Mouse (Mus musculus): Measurements from ENCODE around the gene Prokr2. TPM values are rescaled to one million over a fixed set of nuclear protein-coding genes. Genes with fewer than 3 reads are reported as not detected.

The Prokr2 gene
- total and polyA plus RNA-seq, 2 experiments from 2014 or later = 14.0 to 47.7 TPM

GRCm38 (mm10) chr2:132343846-132344245 lies 41.4 kb downstream of the Prokr2 start:
- no peak overlapping the region for H3K4me2 ChIP-seq (ENCODE audit: low read depth)
- H3K9ac ChIP-seq = no peak overlapping the region
- WGBS = 66% methylated on average over 11 of the region's 11 CpGs
- H3K27ac ChIP-seq (ENCODE audit: low read depth, low read length) = no peak overlapping the region
- H3K4me3 ChIP-seq (ENCODE audit: low read depth, low read length) = no peak overlapping the region
- no peaks in the 10 kb centered on the region for H3K27me3 ChIP-seq (ENCODE audit: insufficient read depth, low read length)
- no peaks in the 10 kb centered on the region for H3K36me3 ChIP-seq (ENCODE audit: insufficient read depth)
- no peak for TF ChIP-seq CTCF (IDR thresholded peaks at IDR 0.05; ENCODE audit: low read depth)
- ATAC-seq (no peak; the same call in 1 of the 2 replicates), DNase-seq (peak; percentile 62)
- H3K4me1 ChIP-seq (ENCODE audit: insufficient read depth) = no peaks in the 10 kb centered on the region
- no peaks in the 10 kb centered on the region for H3K9me3 ChIP-seq (ENCODE audit: low read length)

GRCm38 (mm10) chr2:132341293-132341692 lies 44.0 kb downstream of the Prokr2 start:
- no peaks in the 10 kb centered on the region for H3K36me3 ChIP-seq (ENCODE audit: insufficient read depth)
- no peak for DNase-seq
- no peak overlapping the region for H3K4me2 ChIP-seq (ENCODE audit: low read depth)
- no peak overlapping the region for H3K27ac ChIP-seq (ENCODE audit: low read depth, low read length)
- WGBS = 91% methylated on average over 3 of the region's 3 CpGs
- no peak overlapping the region for H3K9ac ChIP-seq
- H3K4me1 ChIP-seq (ENCODE audit: insufficient read depth) = no peaks in the 10 kb centered on the region
- no peak for ATAC-seq
- H3K9me3 ChIP-seq (ENCODE audit: low read length) = no peaks in the 10 kb centered on the region
- no peak overlapping the region for H3K4me3 ChIP-seq (ENCODE audit: low read depth, low read length)
- no peak for TF ChIP-seq CTCF (IDR thresholded peaks at IDR 0.05; ENCODE audit: low read depth)
- H3K27me3 ChIP-seq (ENCODE audit: insufficient read depth, low read length) = no peaks in the 10 kb centered on the region

- no peaks in the 10 kb centered on the region for H3K27me3 ChIP-seq (ENCODE audit: insufficient read depth, low read length)
- no peaks in the 10 kb centered on the region for H3K9me3 ChIP-seq (ENCODE audit: low read length)
- no peak for ATAC-seq
- TF ChIP-seq CTCF (IDR thresholded peaks at IDR 0.05; ENCODE audit: low read depth) = no peak
- H3K4me2 ChIP-seq (ENCODE audit: low read depth) = no peak overlapping the region
- DNase-seq = no peak
- H3K27ac ChIP-seq (ENCODE audit: low read depth, low read length) = no peak overlapping the region
- H3K4me1 ChIP-seq (ENCODE audit: insufficient read depth) = no peaks in the 10 kb centered on the region
- H3K36me3 ChIP-seq (ENCODE audit: insufficient read depth) = no peaks in the 10 kb centered on the region
- no peak overlapping the region for H3K9ac ChIP-seq
- 79% methylated on average over 2 of the region's 2 CpGs for WGBS
- H3K4me3 ChIP-seq (ENCODE audit: low read depth, low read length) = no peak overlapping the region
Measured at GRCm38 (mm10) chr2:132340350-132340749, 44.9 kb downstream of the Prokr2 start.

- Histone ChIP-seq H3K36me3 (ENCODE audit: insufficient read depth) (no peaks in the 10 kb centered on the region), H3K4me1 (ENCODE audit: insufficient read depth) (no peaks in the 10 kb centered on the region), H3K27ac (ENCODE audit: low read depth, low read length) (no peak overlapping the region), H3K27me3 (ENCODE audit: insufficient read depth, low read length) (no peaks in the 10 kb centered on the region), H3K4me3 (ENCODE audit: low read depth, low read length) (no peak overlapping the region), H3K9ac (no peak overlapping the region), H3K9me3 (ENCODE audit: low read length) (no peaks in the 10 kb centered on the region), H3K4me2 (ENCODE audit: low read depth) (no peak overlapping the region)
- no peak for TF ChIP-seq CTCF (IDR thresholded peaks at IDR 0.05; ENCODE audit: low read depth)
- ATAC-seq (no peak), DNase-seq (no peak)
- 91% methylated on average over 2 of the region's 2 CpGs for WGBS
Measured at GRCm38 (mm10) chr2:132337202-132337601, 48.0 kb downstream of the Prokr2 start.

DNA sequence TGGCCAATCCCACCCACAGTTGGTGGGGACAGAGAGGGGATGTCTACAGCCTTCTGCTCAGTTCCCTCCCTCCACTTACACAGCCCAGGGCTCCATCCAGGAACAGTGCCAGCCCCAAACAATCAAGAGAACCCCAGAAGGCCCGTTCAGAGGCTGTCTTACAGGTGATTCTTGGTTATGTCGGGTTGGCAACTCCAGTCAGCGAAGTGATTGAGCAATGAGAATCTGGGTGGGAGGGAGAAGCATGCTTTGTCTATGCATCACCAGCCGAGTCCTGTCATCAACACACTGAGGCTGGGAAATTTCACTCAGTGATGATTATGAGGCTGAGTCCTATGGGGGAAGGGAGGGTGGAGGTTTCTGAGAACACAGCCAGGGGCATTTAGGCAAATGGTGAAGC lies 61.7 kb downstream of the Prokr2 start:
- H3K9ac ChIP-seq = no peak overlapping the region
- ATAC-seq (no peak), DNase-seq (no peak)
- 43% methylated on average over 4 of the region's 4 CpGs for WGBS
- no peak overlapping the region for H3K4me2 ChIP-seq (ENCODE audit: low read depth)
- no peaks in the 10 kb centered on the region for H3K4me1 ChIP-seq (ENCODE audit: insufficient read depth)
- H3K27ac ChIP-seq (ENCODE audit: low read depth, low read length) = no peak overlapping the region
- no peaks in the 10 kb centered on the region for H3K27me3 ChIP-seq (ENCODE audit: insufficient read depth, low read length)
- TF ChIP-seq CTCF (IDR thresholded peaks at IDR 0.05; ENCODE audit: low read depth) = no peak
- H3K9me3 ChIP-seq (ENCODE audit: low read length) = no peaks in the 10 kb centered on the region
- no peaks in the 10 kb centered on the region for H3K36me3 ChIP-seq (ENCODE audit: insufficient read depth)
- no peak overlapping the region for H3K4me3 ChIP-seq (ENCODE audit: low read depth, low read length)

DNA sequence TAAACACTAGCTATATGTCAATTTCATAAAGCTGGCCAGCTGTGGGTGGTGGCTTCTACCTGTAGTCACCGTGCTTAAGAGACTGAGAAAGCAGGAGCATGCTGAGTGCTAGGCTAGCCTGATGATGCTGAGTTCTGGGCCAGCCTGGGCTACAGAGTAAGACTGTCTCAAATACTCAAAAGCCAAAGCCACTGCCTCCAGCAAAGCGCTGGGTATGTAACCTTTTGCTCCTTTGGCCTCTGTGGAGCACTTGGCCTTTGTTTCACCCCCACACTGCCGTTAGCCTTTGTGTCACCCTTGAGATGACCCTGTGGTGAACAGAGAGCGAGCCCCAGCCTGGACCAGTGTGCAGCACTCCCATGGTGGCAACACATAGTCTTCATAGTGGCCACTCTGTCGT lies 64.7 kb downstream of the Prokr2 start:
- H3K4me2 ChIP-seq (ENCODE audit: low read depth) = no peak overlapping the region
- H3K4me1 ChIP-seq (ENCODE audit: insufficient read depth) = no peaks in the 10 kb centered on the region
- no peak for DNase-seq
- TF ChIP-seq CTCF (IDR thresholded peaks at IDR 0.05; ENCODE audit: low read depth) = no peak
- ATAC-seq = no peak
- H3K27me3 ChIP-seq (ENCODE audit: insufficient read depth, low read length) = no peaks in the 10 kb centered on the region
- no peak overlapping the region for H3K9ac ChIP-seq
- H3K9me3 ChIP-seq (ENCODE audit: low read length) = no peaks in the 10 kb centered on the region
- no peak overlapping the region for H3K27ac ChIP-seq (ENCODE audit: low read depth, low read length)
- no peak overlapping the region for H3K4me3 ChIP-seq (ENCODE audit: low read depth, low read length)
- 83% methylated on average over 5 of the region's 5 CpGs for WGBS
- no peaks in the 10 kb centered on the region for H3K36me3 ChIP-seq (ENCODE audit: insufficient read depth)

- no peak for TF ChIP-seq CTCF (IDR thresholded peaks at IDR 0.05; ENCODE audit: low read depth)
- Histone ChIP-seq H3K4me3 (ENCODE audit: low read depth, low read length) (no peak overlapping the region), H3K27ac (ENCODE audit: low read depth, low read length) (no peak overlapping the region), H3K27me3 (ENCODE audit: insufficient read depth, low read length) (no peaks in the 10 kb centered on the region), H3K9ac (no peak overlapping the region), H3K4me2 (ENCODE audit: low read depth) (no peak overlapping the region), H3K36me3 (ENCODE audit: insufficient read depth) (no peaks in the 10 kb centered on the region), H3K4me1 (ENCODE audit: insufficient read depth) (no peaks in the 10 kb centered on the region), H3K9me3 (ENCODE audit: low read length) (no peaks in the 10 kb centered on the region)
- WGBS = 86% methylated on average over 1 of the region's 1 CpGs
- no peak for ATAC-seq
- no peak for DNase-seq
Measured at GRCm38 (mm10) chr2:132317178-132317577, 68.1 kb downstream of the Prokr2 start.

Data from forebrain, postnatal 0 days (tissue).